Mouse (Mus musculus): ENCODE results near the gene Atp5f1. TPM values are rescaled to one million over a fixed set of nuclear protein-coding genes. Genes with fewer than 3 reads are reported as not detected.

The Atp5f1 gene
- total RNA-seq, 4 experiments from 2014 or later: 224 to 294 (median 271) TPM

GRCm38 (mm10) chr3:105899394-105900147 lies 60.3 kb downstream of the Atp5f1 start:
- DNase-seq: peak; percentile 68

GRCm38 (mm10) chr3:105898861-105899260 lies 61.0 kb downstream of the Atp5f1 start:
- DNase-seq: no peak

DNA sequence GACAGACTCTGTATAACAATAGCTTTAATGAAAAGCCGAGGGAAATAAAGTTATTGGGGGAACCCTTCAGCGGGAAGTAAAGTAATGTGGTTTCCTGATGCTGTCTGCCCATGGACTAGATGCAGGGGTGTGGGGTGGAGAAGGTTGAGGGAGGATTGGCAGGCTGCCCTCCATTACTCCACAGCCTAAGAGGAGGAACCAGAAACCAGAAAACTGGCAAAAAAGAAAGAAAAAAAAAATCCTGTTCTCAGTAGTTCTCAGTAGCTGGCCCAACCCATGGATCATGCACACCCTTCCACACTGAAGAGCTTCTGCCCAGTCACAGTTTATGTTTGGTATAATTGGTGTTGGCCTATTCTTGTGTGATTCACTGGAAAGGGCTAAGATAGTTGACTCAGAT lies 61.6 kb downstream of the Atp5f1 start:
- DNase-seq: no peak

DNA sequence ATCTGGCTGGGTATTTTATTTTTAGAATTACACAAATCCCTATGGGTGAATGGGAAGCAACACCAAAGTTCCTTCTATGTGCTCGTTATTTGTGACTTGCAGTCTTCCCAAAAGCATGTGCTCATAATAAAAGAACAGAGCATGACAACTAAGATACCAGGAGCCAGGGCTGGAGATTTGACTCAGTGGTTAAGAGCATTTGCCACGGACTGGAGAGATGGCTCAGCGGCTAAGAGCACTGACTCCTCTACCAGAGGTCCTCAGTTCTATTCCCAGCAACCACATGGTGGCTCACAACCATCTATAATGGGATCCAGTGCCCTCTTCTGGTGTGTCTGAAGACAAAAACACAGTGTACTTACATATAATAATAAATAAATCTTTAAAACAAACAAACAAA lies 63.1 kb downstream of the Atp5f1 start:
- no peak for DNase-seq

DNA sequence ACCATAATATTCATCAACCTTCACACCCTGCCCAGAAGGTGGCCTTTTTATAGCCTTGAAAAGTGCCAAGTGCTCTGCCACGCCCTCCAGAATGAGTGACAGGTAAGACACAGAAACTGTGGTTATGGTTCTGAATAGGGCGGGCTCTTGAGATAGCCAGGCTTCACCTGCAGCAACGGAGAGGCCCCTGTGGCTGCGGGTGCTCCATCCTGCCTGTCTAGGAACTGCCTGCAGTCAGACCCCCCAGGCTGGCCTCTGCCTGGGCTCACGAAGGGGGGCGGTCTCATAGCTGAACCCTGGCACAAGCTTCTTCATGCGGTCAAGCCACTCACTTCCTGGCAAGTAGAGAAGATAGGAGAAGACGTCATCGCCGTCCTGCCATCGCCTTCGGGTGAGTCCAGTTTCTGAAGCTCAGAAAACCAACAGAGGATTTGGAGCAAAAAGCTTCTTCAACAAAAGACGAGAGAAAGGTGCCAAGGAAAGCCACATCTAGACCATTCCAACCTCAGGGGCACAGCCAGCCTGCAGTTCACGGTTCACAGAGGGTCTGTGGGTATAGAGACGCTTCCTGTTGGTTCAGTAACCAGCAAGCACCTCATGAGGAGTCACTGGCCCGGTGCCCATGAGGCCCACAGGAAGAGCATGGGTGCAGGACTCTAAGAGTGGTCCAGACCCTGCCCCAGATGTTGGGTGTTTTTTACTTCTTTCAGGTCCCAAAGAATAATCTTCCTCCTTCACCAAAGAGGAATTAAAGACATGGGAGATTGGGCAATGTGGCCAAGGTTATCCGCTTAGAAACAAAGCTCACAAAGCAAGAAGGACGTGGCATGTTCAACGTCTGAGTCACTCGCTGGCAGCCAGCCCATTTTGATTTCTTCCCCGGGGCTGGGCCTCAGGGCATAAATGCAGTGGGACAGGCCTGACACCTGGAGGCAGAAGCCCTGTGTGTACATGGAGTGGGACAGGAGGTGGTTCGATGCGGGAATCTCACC lies 65.0 kb downstream of the Atp5f1 start:
- DNase-seq: peak; percentile 98

DNA sequence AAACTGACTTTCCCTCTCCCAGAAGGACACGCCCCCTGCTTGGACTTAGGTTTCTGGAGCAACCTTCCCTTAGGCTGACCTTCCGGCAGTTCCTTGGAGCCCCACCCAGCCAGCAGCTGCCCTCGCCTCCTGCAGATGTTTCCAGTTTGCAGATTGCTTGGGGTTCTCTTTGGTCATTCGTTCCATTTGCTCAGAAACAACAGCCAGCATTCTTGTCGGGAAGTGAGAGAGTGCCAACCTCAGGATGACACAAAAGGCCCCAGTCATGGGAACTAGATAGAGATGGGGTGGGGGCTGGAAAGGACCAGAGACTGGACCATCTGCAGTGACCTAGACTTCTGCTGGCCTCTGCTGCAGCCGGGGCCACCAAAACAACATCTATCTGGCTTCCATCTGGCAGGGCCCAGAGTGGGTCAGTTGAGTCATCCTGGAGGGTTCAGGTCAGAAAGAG lies 65.9 kb downstream of the Atp5f1 start:
- peak; percentile 51 for DNase-seq

Other genes starting within 250 kb of the Atp5f1 start
- 100 to 1,000 TPM; 154 to 188 (median 179) TPM for gene Rap1a, start 158.8 kb downstream of the Atp5f1 start, total RNA-seq (2022)
- gene Adora3, start 89.2 kb downstream of the Atp5f1 start, total RNA-seq (2022): under 1 TPM in 2 of 4 experiments, not detected in 2; 0.27 to 0.46 TPM
- gene Tmigd3, start 89.2 kb downstream of the Atp5f1 start, total RNA-seq (2022): not detected
- gene I830077J02Rik, start 27.4 kb downstream of the Atp5f1 start, total RNA-seq (2022): 1 to 10 TPM in 3 of 4 experiments, under 1 TPM in 1; 0.24 to 1.7 (median 1.2) TPM
- 10 to 100 TPM; 64.5 to 75.9 (median 73.4) TPM for gene Wdr77, start 730 bp downstream of the Atp5f1 start, total RNA-seq (2022)
- gene Ovgp1, start 13.6 kb upstream of the Atp5f1 start, total RNA-seq (2022): 1 to 10 TPM in 3 of 4 experiments, under 1 TPM in 1; 0.93 to 2.4 (median 1.6) TPM
- not detected for gene Pifo, start 54.5 kb upstream of the Atp5f1 start, total RNA-seq (2022)
- gene Chil5, start 72.7 kb upstream of the Atp5f1 start, total RNA-seq (2022): not detected
- gene Chia1, start 153.1 kb upstream of the Atp5f1 start, total RNA-seq (2022): not detected
- gene Chil3, start 207.5 kb upstream of the Atp5f1 start, total RNA-seq (2022): 1 to 10 TPM in 1 of 4 experiments, under 1 TPM in 2, not detected in 1; 0.32 to 2.1 (median 0.67) TPM

All from adrenal gland, adult 8-10 months (tissue).